Comparison of ENCODE assay signal across 8 mouse cellular contexts in genomic region chr6:145865289-145865885, GRCm38 (mm10). TPM values are rescaled to one million over a fixed set of nuclear protein-coding genes. Genes with fewer than 3 reads are reported as not detected.
DNase-seq lines count a peak whose midpoint lies in the region; ATAC-seq lines count a peak whose summit lies in the region.

Bhlhe41 (minus strand) TSS chr6:145865558.

- H3K4me1 ChIP-seq in intestine, embryonic 15.5 days (replicated peaks), result peaks cover 24% of the 10 kb centered on the region
- peaks cover 22% of the 10 kb centered on the region for H3K4me1 ChIP-seq in midbrain, embryonic 11.5 days (ENCODE audit: control insufficient read depth, insufficient read depth, low read length)

- H3K36me3 ChIP-seq in intestine, embryonic 15.5 days, result no peaks in the 10 kb centered on the region
- no peaks in the 10 kb centered on the region for H3K36me3 ChIP-seq in midbrain, embryonic 11.5 days (ENCODE audit: control insufficient read depth, insufficient read depth, low read length)

- H3K27ac ChIP-seq in intestine, embryonic 15.5 days, result no peak within 1 kb of the TSS
- no peak within 1 kb of the TSS for H3K27ac ChIP-seq in midbrain, embryonic 11.5 days (ENCODE audit: low read depth, low read length)

- peak within 1 kb of the TSS; percentile 52 for H3K9ac ChIP-seq in intestine, embryonic 15.5 days
- peak within 1 kb of the TSS; percentile 63 for H3K9ac ChIP-seq in midbrain, embryonic 11.5 days (ENCODE audit: low read length)

- WGBS in intestine, embryonic 15.5 days, result 1% methylated on average over 57 of the region's 57 CpGs
- WGBS in midbrain, embryonic 11.5 days, result under 1% methylated on average over 49 of the region's 57 CpGs

- H3K4me3 ChIP-seq in intestine, embryonic 15.5 days (replicated peaks), result peak within 1 kb of the TSS; percentile 53
- H3K4me3 ChIP-seq in midbrain, embryonic 11.5 days (ENCODE audit: low read depth, low read length), result peak within 1 kb of the TSS; percentile 55

- no peaks in the 10 kb centered on the region for H3K9me3 ChIP-seq in intestine, embryonic 15.5 days
- H3K9me3 ChIP-seq in midbrain, embryonic 11.5 days (ENCODE audit: control insufficient read depth, low read length), result no peaks in the 10 kb centered on the region

- peak within 1 kb of the TSS; percentile 99 for H3K4me2 ChIP-seq in intestine, embryonic 15.5 days (replicated peaks)
- peak within 1 kb of the TSS; percentile 99 for H3K4me2 ChIP-seq in midbrain, embryonic 11.5 days

- intact Hi-C loops in gastrocnemius, postnatal 36 days (cut with DNase I), result no loop called here
- intact Hi-C loops in left cerebral cortex, postnatal 4 days (cut with DNase I), result loop anchor here (10.0 kb wide), 2 partner anchors 289 to 409 kb away; no protein-coding TSS in a partner anchor

- peaks cover 48% of the 10 kb centered on the region for H3K27me3 ChIP-seq in intestine, embryonic 15.5 days (replicated peaks)
- H3K27me3 ChIP-seq in midbrain, embryonic 11.5 days (ENCODE audit: control insufficient read depth, insufficient read depth, low read length), result peaks cover 60% of the 10 kb centered on the region

- no peak for ATAC-seq in CD4-positive, CD25-positive, alpha-beta regulatory T cell, adult 4 months
- peak; percentile 35; the same call in 1 of the 2 replicates for ATAC-seq in intestine, embryonic 15.5 days
- peak; percentile 70 for ATAC-seq in midbrain, embryonic 11.5 days (ENCODE audit: low FRiP score)

- peak; percentile 41 for DNase-seq in CD4-positive, CD25-positive, alpha-beta regulatory T cell, adult 2 months (ENCODE audit: low read depth, low spot score)
- DNase-seq in embryo, embryonic 10.5 days (ENCODE audit: low spot score), result peak; percentile 75
- DNase-seq in gastrocnemius, postnatal 36 days, result peak; percentile 73 to 74
- peak; percentile 88 for DNase-seq in left cerebral cortex, postnatal 4 days
- DNase-seq in midbrain, embryonic 11.5 days (ENCODE audit: low spot score, missing footprints), result peak; percentile 96
- DNase-seq in skeletal muscle tissue, adult 2 months (ENCODE audit: low read depth, low spot score), result peak; percentile 95

RNA-seq across cellular contexts. Expression of gene Bhlhe41, which starts in this region (rescaled TPM):
- polyA plus RNA-seq in CD4-positive, CD25-positive, alpha-beta regulatory T cell, adult 4 months (2017; shearing (Covaris generic)), result under 1 TPM; 0.22 to 0.26 TPM
- 10 to 100 TPM; 52.8 to 55.3 TPM for total RNA-seq in gastrocnemius, postnatal 36 days (2021)
- 0.82 and 1.3 TPM in 2 replicates for polyA plus RNA-seq in intestine, embryonic 15.5 days (2015; fragmentation: Nextera tagmentation; extraction: Ambion mirVana)
- total RNA-seq in left cerebral cortex, postnatal 4 days (2021), result 1 to 10 TPM; 5.2 to 6.0 TPM
- 1.9 and 2.1 TPM in 2 replicates for polyA plus RNA-seq in midbrain, embryonic 11.5 days (2014; fragmentation: Nextera tagmentation; extraction: Ambion mirVana)

Comparison
In these comparisons a context has a peak if more than half of its experiments do, and no peak if none do; other contexts are left out.
1. RNA of gene Bhlhe41 (total RNA-seq): 52.8 to 55.3 TPM in gastrocnemius, postnatal 36 days; 5.2 to 6.0 TPM in left cerebral cortex, postnatal 4 days; every median in the first group is over 4 times any median in the second.
2. DNase-seq: peak in every context shown above with its lines; median percentile 96 in midbrain, embryonic 11.5 days; 95 in skeletal muscle tissue, adult 2 months; 88 in left cerebral cortex, postnatal 4 days; 75 in embryo, embryonic 10.5 days; 74 in gastrocnemius, postnatal 36 days; 41 in CD4-positive, CD25-positive, alpha-beta regulatory T cell, adult 2 months.